In genomic region chr12:104557761-104558160, GRCm38 (mm10) we compare ENCODE assay signal across 7 mouse cellular contexts.
DNase-seq lines count a peak whose midpoint lies in the region; ATAC-seq and TF ChIP-seq lines count a peak whose summit lies in the region.

No protein-coding gene starts in this region.

- no peak for ATAC-seq in lung, postnatal 0 days

- no peaks in the 10 kb centered on the region for H3K36me3 ChIP-seq in lung, postnatal 0 days (ENCODE audit: insufficient read depth, low read length)

- TF ChIP-seq EP300 in lung, postnatal 0 days (IDR thresholded peaks at IDR 0.05) = no peak

- H3K9me3 ChIP-seq in lung, postnatal 0 days (ENCODE audit: low read length) = no peaks in the 10 kb centered on the region

- no peak overlapping the region for H3K4me2 ChIP-seq in lung, postnatal 0 days (replicated peaks; ENCODE audit: low read depth, low read length)

- DNase-seq in MN1 (ENCODE audit: low spot score) = peak; percentile 11
- DNase-seq in adrenal gland, postnatal 10 days = peak; percentile 74
- DNase-seq in frontal cortex, postnatal 10 days (ENCODE audit: low spot score in 2 of 2) = peak; percentile 41 to 45
- peak; percentile 55 for DNase-seq in layer of hippocampus, adult 11-12 months (ENCODE audit: low spot score)
- peak; percentile 82 to 84 for DNase-seq in right cerebral cortex, postnatal 10 days (ENCODE audit: low spot score in 2 of 2)
- DNase-seq in thymus, postnatal 36 days = no peak
- DNase-seq in lung, postnatal 0 days (ENCODE audit: low spot score) = no peak

- no peak for TF ChIP-seq CTCF in lung, postnatal 0 days (IDR thresholded peaks at IDR 0.05)

- H3K27ac ChIP-seq in lung, postnatal 0 days (ENCODE audit: low read length) = no peak overlapping the region

- no peak overlapping the region for H3K4me3 ChIP-seq in lung, postnatal 0 days (ENCODE audit: low read depth, low read length)

- WGBS in lung, postnatal 0 days = 62% methylated on average over 4 of the region's 4 CpGs

- no peaks in the 10 kb centered on the region for H3K27me3 ChIP-seq in lung, postnatal 0 days (replicated peaks; ENCODE audit: insufficient read depth, low read length)

- no peak overlapping the region for H3K9ac ChIP-seq in lung, postnatal 0 days (replicated peaks; ENCODE audit: low read depth)

- H3K4me1 ChIP-seq in lung, postnatal 0 days (ENCODE audit: insufficient read depth, low read depth, low read length) = no peaks in the 10 kb centered on the region

Comparison
In these comparisons a context has a peak if more than half of its experiments do, and no peak if none do; other contexts are left out.
1. DNase-seq: peak in MN1 (single experiment), adrenal gland, postnatal 10 days (single experiment), frontal cortex, postnatal 10 days (2 of 2), layer of hippocampus, adult 11-12 months (single experiment) and right cerebral cortex, postnatal 10 days (2 of 2); none in thymus, postnatal 36 days (0 of 2) and lung, postnatal 0 days (single experiment).